In genomic region chr19:23401469-23402135, GRCm38 (mm10) we compare ENCODE assay signal across 8 mouse cellular contexts. TPM values are rescaled to one million over a fixed set of nuclear protein-coding genes. Genes with fewer than 3 reads are reported as not detected.
DNase-seq lines count a peak whose midpoint lies in the region; ATAC-seq lines count a peak whose summit lies in the region.

No protein-coding gene starts in this region.

- no peak overlapping the region for H3K9ac ChIP-seq in forebrain, embryonic 15.5 days (replicated peaks)

- no peak overlapping the region for H3K27ac ChIP-seq in forebrain, embryonic 15.5 days (replicated peaks)

- no peak overlapping the region for H3K4me2 ChIP-seq in forebrain, embryonic 15.5 days (replicated peaks)

- no peaks in the 10 kb centered on the region for H3K36me3 ChIP-seq in forebrain, embryonic 15.5 days

- H3K4me3 ChIP-seq in forebrain, embryonic 15.5 days: no peak overlapping the region

- no peaks in the 10 kb centered on the region for H3K9me3 ChIP-seq in forebrain, embryonic 15.5 days

- no peaks in the 10 kb centered on the region for H3K27me3 ChIP-seq in forebrain, embryonic 15.5 days

- peak; percentile 90 for ATAC-seq in forebrain, embryonic 15.5 days (replicated peaks)

- WGBS in forebrain, embryonic 15.5 days: 33% methylated on average over 12 of the region's 12 CpGs

- H3K4me1 ChIP-seq in forebrain, embryonic 15.5 days: peaks cover 8% of the 10 kb centered on the region

- DNase-seq in cerebellum, postnatal 10 days: peak; percentile 38 to 46
- no peak for DNase-seq in cerebellum, adult 9-11 months
- peak; percentile 52 for DNase-seq in ES-CJ7 (ENCODE audit: low read depth, low spot score)
- peak; percentile 74 for DNase-seq in mesoderm, embryonic 11.5 days (ENCODE audit: low read depth, low spot score)
- DNase-seq in adrenal gland, postnatal 25 days: no peak
- DNase-seq in urinary bladder, postnatal 14 days (ENCODE audit: low spot score): no peak
- DNase-seq in liver: no peak

RNA-seq across cellular contexts. Expression of gene Mamdc2, which starts 46.6 kb away (rescaled TPM):
- 0.95 and 1.2 TPM in 2 replicates for polyA plus RNA-seq in forebrain, embryonic 15.5 days (2015; fragmentation: Nextera tagmentation; extraction: Ambion mirVana)
- 0.81 and 1.3 TPM in 2 replicates for total RNA-seq in adrenal gland, postnatal 25 days (2021)

Comparison
In these comparisons a context has a peak if more than half of its experiments do, and no peak if none do; other contexts are left out.
1. DNase-seq: peak in cerebellum, postnatal 10 days (2 of 2), ES-CJ7 (single experiment) and mesoderm, embryonic 11.5 days (single experiment); none in cerebellum, adult 9-11 months (single experiment), adrenal gland, postnatal 25 days (single experiment), urinary bladder, postnatal 14 days (single experiment) and liver (single experiment).